Mouse (Mus musculus): ENCODE results near the gene Naalad2. TPM values are rescaled to one million over a fixed set of nuclear protein-coding genes. Genes with fewer than 3 reads are reported as not detected.
A peak's percentile ranks its signal among the peaks of the same experiment; 100 is the strongest.
"Not testable (repeated sequence)": the region's sequence is repeated elsewhere in the genome, so short reads cannot be mapped to it uniquely, and the experiment has no call there.

The Naalad2 gene
- polyA plus RNA-seq, 1 experiment from 2014 or later: 1.1 TPM

GRCm38 (mm10) chr9:18293026-18293781, 109.6 kb downstream of the Naalad2 start:
- H3K4me2 ChIP-seq (ENCODE audit: low read depth, low read length): peak overlapping the region; percentile 60
- no peaks in the 10 kb centered on the region for H3K27me3 ChIP-seq (ENCODE audit: control insufficient read depth, insufficient read depth, low read length)
- H3K9ac ChIP-seq (replicated peaks; ENCODE audit: low read depth, low read length): peak overlapping the region; percentile 91
- no peaks in the 10 kb centered on the region for H3K36me3 ChIP-seq (ENCODE audit: control insufficient read depth, insufficient read depth, low read length)
- no peak overlapping the region for H3K27ac ChIP-seq (ENCODE audit: low read depth, low read length)
- ATAC-seq (ENCODE audit: low read depth): no peak
- H3K4me1 ChIP-seq (ENCODE audit: control insufficient read depth, insufficient read depth, low read length): peaks cover 14% of the 10 kb centered on the region
- peak overlapping the region; percentile 88 for H3K4me3 ChIP-seq (ENCODE audit: low read depth, low read length)
- H3K9me3 ChIP-seq (ENCODE audit: control insufficient read depth, low read length): no peaks in the 10 kb centered on the region
- 50% methylated on average over 6 of the region's 6 CpGs for WGBS

DNA sequence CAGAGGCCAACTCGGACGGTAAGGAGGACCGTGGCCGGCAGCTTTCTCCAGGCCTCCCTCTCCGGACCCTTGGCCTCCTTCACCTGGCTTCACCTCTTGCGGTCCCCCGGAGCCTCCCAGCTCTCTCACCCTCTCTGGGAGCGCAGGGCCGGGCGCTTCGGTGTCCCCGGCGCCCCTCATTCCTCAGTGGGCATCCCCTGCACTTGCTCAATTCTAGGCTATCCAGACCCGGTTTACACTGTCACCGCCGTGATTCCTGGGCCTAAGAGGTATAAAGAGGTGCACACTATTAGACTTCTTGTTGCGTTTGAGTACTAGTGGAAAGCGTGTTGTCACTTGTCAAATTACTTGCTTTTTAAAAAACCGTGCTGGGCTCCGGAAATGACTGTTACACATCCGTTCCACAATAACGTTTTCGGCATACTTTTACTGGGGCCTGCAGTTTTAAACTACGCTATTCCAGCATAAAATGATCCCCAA, 110.3 kb downstream of the Naalad2 start:
- no peaks in the 10 kb centered on the region for H3K9me3 ChIP-seq (ENCODE audit: control insufficient read depth, low read length)
- no peaks in the 10 kb centered on the region for H3K27me3 ChIP-seq (ENCODE audit: control insufficient read depth, insufficient read depth, low read length)
- peak; percentile 67 for ATAC-seq (ENCODE audit: low read depth)
- WGBS: under 1% methylated on average over 24 of the region's 24 CpGs
- H3K4me2 ChIP-seq (ENCODE audit: low read depth, low read length): peak overlapping the region; percentile 60
- peak overlapping the region; percentile 91 for H3K9ac ChIP-seq (replicated peaks; ENCODE audit: low read depth, low read length)
- no peaks in the 10 kb centered on the region for H3K36me3 ChIP-seq (ENCODE audit: control insufficient read depth, insufficient read depth, low read length)
- H3K27ac ChIP-seq (ENCODE audit: low read depth, low read length): peak overlapping the region; percentile 83
- H3K4me1 ChIP-seq (ENCODE audit: control insufficient read depth, insufficient read depth, low read length): peaks cover 14% of the 10 kb centered on the region
- peak overlapping the region; percentile 88 for H3K4me3 ChIP-seq (ENCODE audit: low read depth, low read length)

GRCm38 (mm10) chr9:18291571-18292429, 111.0 kb downstream of the Naalad2 start, which contains the start of gene Chordc1:
Gene Chordc1, plus strand, starts transcription at chr9:18292125.
- peak; percentile 100 for ATAC-seq (ENCODE audit: low read depth)

DNA sequence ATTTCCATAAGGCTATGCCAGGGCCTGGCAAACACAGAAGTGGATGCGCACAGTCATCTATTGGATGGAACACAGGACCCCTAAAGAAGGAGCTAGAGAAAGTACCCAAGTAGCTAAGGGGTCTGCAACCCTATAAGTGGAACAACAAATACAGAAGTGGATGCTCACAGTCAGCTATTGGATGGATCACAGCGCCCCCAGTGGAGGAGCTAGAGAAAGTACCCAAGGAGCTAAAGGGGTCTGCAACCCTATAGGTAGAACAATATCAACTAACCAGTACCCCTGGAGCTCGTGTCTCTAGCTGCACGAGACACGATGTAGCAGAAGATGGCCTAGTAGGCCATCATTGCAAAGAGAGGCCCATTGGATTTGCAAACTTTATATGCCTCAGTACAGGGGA, 124.1 kb downstream of the Naalad2 start:
- H3K4me3 ChIP-seq (ENCODE audit: low read depth, low read length); H3K27me3 ChIP-seq (ENCODE audit: control insufficient read depth, insufficient read depth, low read length); H3K27ac ChIP-seq (ENCODE audit: low read depth, low read length); H3K9me3 ChIP-seq (ENCODE audit: control insufficient read depth, low read length); H3K36me3 ChIP-seq (ENCODE audit: control insufficient read depth, insufficient read depth, low read length); ATAC-seq (ENCODE audit: low read depth); H3K4me1 ChIP-seq (ENCODE audit: control insufficient read depth, insufficient read depth, low read length); H3K4me2 ChIP-seq (ENCODE audit: low read depth, low read length); H3K9ac ChIP-seq (replicated peaks; ENCODE audit: low read depth, low read length): not testable (repeated sequence)
- 38% methylated on average over 5 of the region's 5 CpGs for WGBS

More at GRCm38 (mm10) chr9:18291571-18292429, 111.0 kb downstream of the Naalad2 start, which contains the start of gene Chordc1:
- peaks cover 14% of the 10 kb centered on the region for H3K4me1 ChIP-seq (ENCODE audit: control insufficient read depth, insufficient read depth, low read length)
- peak within 1 kb of the TSS; percentile 60 for H3K4me2 ChIP-seq (ENCODE audit: low read depth, low read length)
- H3K36me3 ChIP-seq (ENCODE audit: control insufficient read depth, insufficient read depth, low read length): no peaks in the 10 kb centered on the region
- no peaks in the 10 kb centered on the region for H3K27me3 ChIP-seq (ENCODE audit: control insufficient read depth, insufficient read depth, low read length)
- peak within 1 kb of the TSS; percentile 83 for H3K27ac ChIP-seq (ENCODE audit: low read depth, low read length)
- H3K9ac ChIP-seq (replicated peaks; ENCODE audit: low read depth, low read length): peak within 1 kb of the TSS; percentile 91
- peak within 1 kb of the TSS; percentile 88 for H3K4me3 ChIP-seq (ENCODE audit: low read depth, low read length)
- no peaks in the 10 kb centered on the region for H3K9me3 ChIP-seq (ENCODE audit: control insufficient read depth, low read length)
- 3% methylated on average over 49 of the region's 49 CpGs for WGBS

- WGBS: 49% methylated on average over 1 of the region's 1 CpGs
- Histone ChIP-seq H3K9ac (replicated peaks; ENCODE audit: low read depth, low read length) (no peak overlapping the region), H3K9me3 (ENCODE audit: control insufficient read depth, low read length) (no peaks in the 10 kb centered on the region), H3K27ac (ENCODE audit: low read depth, low read length) (no peak overlapping the region), H3K4me3 (ENCODE audit: low read depth, low read length) (no peak overlapping the region), H3K27me3 (ENCODE audit: control insufficient read depth, insufficient read depth, low read length) (no peaks in the 10 kb centered on the region), H3K4me1 (ENCODE audit: control insufficient read depth, insufficient read depth, low read length) (no peaks in the 10 kb centered on the region), H3K4me2 (ENCODE audit: low read depth, low read length) (no peak overlapping the region), H3K36me3 (ENCODE audit: control insufficient read depth, insufficient read depth, low read length) (no peaks in the 10 kb centered on the region)
- peak; percentile 86 for ATAC-seq (ENCODE audit: low read depth)
Observed at GRCm38 (mm10) chr9:18277497-18277896, 125.3 kb downstream of the Naalad2 start.

- Histone ChIP-seq H3K4me2 (ENCODE audit: low read depth, low read length) (no peak overlapping the region), H3K27me3 (ENCODE audit: control insufficient read depth, insufficient read depth, low read length) (no peaks in the 10 kb centered on the region), H3K4me1 (ENCODE audit: control insufficient read depth, insufficient read depth, low read length) (no peaks in the 10 kb centered on the region), H3K9ac (replicated peaks; ENCODE audit: low read depth, low read length) (no peak overlapping the region), H3K4me3 (ENCODE audit: low read depth, low read length) (no peak overlapping the region), H3K27ac (ENCODE audit: low read depth, low read length) (no peak overlapping the region), H3K9me3 (ENCODE audit: control insufficient read depth, low read length) (no peaks in the 10 kb centered on the region), H3K36me3 (ENCODE audit: control insufficient read depth, insufficient read depth, low read length) (no peaks in the 10 kb centered on the region)
- ATAC-seq (ENCODE audit: low read depth): no peak
- WGBS: 57% methylated on average over 2 of the region's 2 CpGs
Observed at GRCm38 (mm10) chr9:18276844-18277243, 126.0 kb downstream of the Naalad2 start.

DNA sequence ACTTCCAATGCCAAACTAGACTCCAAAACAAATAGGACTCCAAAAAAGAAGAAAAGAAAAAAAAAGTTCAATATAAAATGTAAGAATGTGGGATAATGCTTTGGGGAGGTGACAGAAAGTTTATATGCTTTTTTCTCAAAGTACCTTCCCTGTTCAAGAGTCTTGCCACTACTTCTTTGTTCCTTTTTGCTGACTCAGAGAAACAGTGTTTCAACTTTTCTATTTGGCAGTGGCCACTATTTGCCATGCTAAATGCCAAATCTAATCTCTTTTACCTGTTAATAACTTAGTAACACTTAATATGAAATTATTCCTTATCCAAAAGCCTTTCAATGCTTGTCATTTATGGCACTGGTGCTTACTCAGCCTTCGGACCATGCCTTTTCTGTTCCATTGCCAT, 126.9 kb downstream of the Naalad2 start:
- Histone ChIP-seq H3K4me3 (ENCODE audit: low read depth, low read length) (no peak overlapping the region), H3K27me3 (ENCODE audit: control insufficient read depth, insufficient read depth, low read length) (no peaks in the 10 kb centered on the region), H3K36me3 (ENCODE audit: control insufficient read depth, insufficient read depth, low read length) (no peaks in the 10 kb centered on the region), H3K4me2 (ENCODE audit: low read depth, low read length) (no peak overlapping the region), H3K9ac (replicated peaks; ENCODE audit: low read depth, low read length) (no peak overlapping the region), H3K4me1 (ENCODE audit: control insufficient read depth, insufficient read depth, low read length) (no peaks in the 10 kb centered on the region), H3K27ac (ENCODE audit: low read depth, low read length) (no peak overlapping the region), H3K9me3 (ENCODE audit: control insufficient read depth, low read length) (no peaks in the 10 kb centered on the region)
- 92% methylated on average over 1 of the region's 1 CpGs for WGBS
- no peak for ATAC-seq (ENCODE audit: low read depth)

Data from neural tube, embryonic 14.5 days (tissue).